Mouse (Mus musculus) forebrain, embryonic 10.5 days (tissue): ENCODE measurements at regions not wholly inside any gene's neighbourhood (a gene's known extent, or its start where the extent isn't known, plus 50 kb on each side); places are given as distances from the start of the nearest gene placed in this dataset.

Experiments
- DNase-seq: peaks from one replicate; pipeline ENCODE4 v3.0.0-alpha.2; 2017; ENCODE audit warnings: low spot score; ENCODE audit errors: extremely low spot score
- H3K27ac ChIP-seq: fragments of 300-500 bp; sonication (generic); 2 replicates; pipeline ENCODE4 v1.5.1; 2016; ENCODE audit warnings: mild to moderate bottlenecking
- H3K27me3 ChIP-seq: fragments of 300-500 bp; sonication (generic); 2 replicates; pipeline ENCODE4 v1.6.1; 2016; ENCODE audit warnings: mild to moderate bottlenecking; ENCODE audit not compliant: poor library complexity, severe bottlenecking
- H3K36me3 ChIP-seq: fragments of 300-500 bp; sonication (generic); replicated peaks from 2 replicates; pipeline ENCODE4 v1.6.1; 2016; ENCODE audit warnings: mild to moderate bottlenecking, moderate library complexity
- H3K4me1 ChIP-seq: fragments of 300-500 bp; sonication (generic); 2 replicates; pipeline ENCODE4 v1.6.1; 2016
- H3K4me3 ChIP-seq: fragments of 300-500 bp; sonication (generic); 2 replicates; pipeline ENCODE4 v1.5.1; 2016; ENCODE audit warnings: mild to moderate bottlenecking, moderate library complexity
- H3K9me3 ChIP-seq: fragments of 300-500 bp; sonication (generic); 2 replicates; pipeline ENCODE4 v1.6.1; 2016; ENCODE audit warnings: mild to moderate bottlenecking, moderate library complexity
- WGBS: fragments of 180-500 bp; shearing (Covaris S2); methylation state at CpG from one replicate; pipeline ENCODE4 v1.1.7; 2016; 5-methylcytosine and 5-hydroxymethylcytosine counted together

- Histone ChIP-seq H3K27me3 (peaks cover 49% of the 10 kb centered on the region), H3K36me3 (no peaks in the 10 kb centered on the region), H3K4me1 (peaks cover under 1% of the 10 kb centered on the region; the same call in 1 of the 2 replicates), H3K4me3 (no peak overlapping the region), H3K9me3 (no peaks in the 10 kb centered on the region), H3K27ac (no peak overlapping the region)
- no peak for DNase-seq
- 11% methylated on average over 3 of the region's 3 CpGs for WGBS
Measured at GRCm38 (mm10) chrX:13224902-13225301, 55.9 kb upstream of the Ddx3x start.

- Histone ChIP-seq H3K27ac (no peak overlapping the region), H3K27me3 (peaks cover 40% of the 10 kb centered on the region), H3K9me3 (no peaks in the 10 kb centered on the region), H3K4me3 (no peak overlapping the region), H3K4me1 (peaks cover 7% of the 10 kb centered on the region), H3K36me3 (no peaks in the 10 kb centered on the region)
- no peak for DNase-seq
- WGBS = 90% methylated on average over 3 of the region's 3 CpGs
Measured at GRCm38 (mm10) chrX:13226429-13226828, 54.3 kb upstream of the Ddx3x start.

DNA sequence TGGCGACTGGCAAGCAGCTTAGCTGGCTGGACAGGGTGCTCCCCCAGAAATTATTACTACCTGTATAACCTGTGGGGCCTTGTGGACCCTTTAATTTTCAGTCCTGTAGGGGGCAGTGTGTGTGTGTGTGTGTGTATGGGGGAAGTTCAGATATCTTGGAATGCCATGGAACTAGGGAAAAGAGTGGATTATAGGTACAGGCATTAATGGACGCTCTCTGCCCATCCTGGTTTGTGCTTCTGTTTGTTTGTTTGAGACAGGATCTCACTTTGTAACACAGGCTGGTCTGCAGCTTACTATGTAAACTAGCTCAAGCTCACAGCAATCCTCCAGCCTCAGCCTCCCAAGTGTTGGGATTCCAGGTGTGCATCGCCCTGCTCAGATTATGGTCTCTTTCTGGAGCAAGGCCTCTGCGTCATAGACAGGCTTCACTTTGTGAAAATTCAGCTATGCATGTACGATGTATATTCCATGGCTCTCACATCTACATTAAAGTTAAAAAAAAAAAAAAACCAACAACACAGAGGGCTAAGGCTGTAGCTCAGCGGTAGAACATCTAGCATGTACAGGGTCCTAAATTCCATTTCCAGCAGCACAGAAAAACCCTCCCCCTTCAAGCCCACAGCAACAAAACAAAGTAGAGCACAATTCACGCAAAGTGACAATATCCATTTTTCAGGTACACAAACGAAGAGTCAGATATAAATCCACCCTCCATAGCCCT is 50.7 kb upstream of the Ddx3x start:
- peak; percentile 54 for DNase-seq
- Histone ChIP-seq H3K36me3 (no peaks in the 10 kb centered on the region), H3K4me1 (peaks cover 11% of the 10 kb centered on the region), H3K27me3 (peaks cover 44% of the 10 kb centered on the region), H3K4me3 (peak overlapping the region; percentile 45), H3K9me3 (no peaks in the 10 kb centered on the region), H3K27ac (peak overlapping the region; percentile 86)
- WGBS = 29% methylated on average over 8 of the region's 8 CpGs

DNA sequence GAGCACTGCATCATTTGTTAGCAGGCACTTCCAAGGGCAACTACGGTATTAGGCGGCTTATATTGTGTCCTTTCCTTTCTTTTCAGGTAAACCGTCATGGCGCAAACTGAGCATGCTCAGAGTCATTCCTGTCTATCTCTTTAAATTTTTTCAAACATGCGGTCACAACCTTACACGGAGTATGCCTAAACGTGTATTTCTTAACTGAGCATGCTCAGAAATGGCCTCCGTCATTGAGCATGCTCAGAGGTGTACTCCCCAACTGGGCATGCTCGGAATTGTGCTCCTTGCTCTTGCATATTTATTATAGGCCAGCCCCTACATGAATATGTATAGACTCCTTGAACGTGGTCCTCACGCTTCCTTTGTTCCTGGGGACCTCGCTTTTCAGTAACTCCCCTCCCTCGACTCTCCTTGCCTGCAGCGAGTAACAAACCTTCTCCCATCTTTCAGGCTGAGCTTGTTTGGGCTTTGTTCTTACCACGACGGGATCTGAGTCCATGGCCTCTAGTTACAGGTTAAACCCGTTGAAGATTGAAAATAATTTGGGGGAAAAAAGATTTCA is 50.1 kb upstream of the Ddx3x start:
- peaks cover 11% of the 10 kb centered on the region for H3K4me1 ChIP-seq
- 15% methylated on average over 17 of the region's 17 CpGs for WGBS
- H3K27me3 ChIP-seq = peaks cover 50% of the 10 kb centered on the region

More for the DNA sequence above, 50.1 kb upstream of the Ddx3x start:
- Histone ChIP-seq H3K27ac (peak overlapping the region; percentile 86), H3K4me3 (peak overlapping the region; percentile 45), H3K9me3 (no peaks in the 10 kb centered on the region), H3K36me3 (no peaks in the 10 kb centered on the region)
- peak; percentile 77 for DNase-seq
